Mouse (Mus musculus): ENCODE results near the gene Ppp4r2.

DNA sequence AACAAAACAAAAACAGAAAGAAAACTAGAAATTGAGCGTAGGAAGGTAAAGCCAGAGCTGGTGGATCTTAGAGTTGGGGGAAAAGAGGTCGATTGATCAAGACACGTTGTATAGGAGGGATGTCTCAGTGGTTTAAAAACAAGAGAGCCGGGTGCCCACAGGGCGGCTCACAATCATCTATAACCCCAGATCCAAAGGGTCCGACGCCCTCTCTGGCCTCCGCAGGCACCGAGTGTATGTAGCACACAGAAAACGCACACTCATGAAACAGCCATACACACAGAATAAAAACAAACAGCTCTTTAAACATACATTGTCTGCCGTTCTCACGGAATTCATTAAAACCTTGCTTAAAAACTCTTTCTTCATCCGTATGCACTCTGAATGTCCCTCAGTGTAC lies 45.1 kb downstream of the Ppp4r2 start:
- TF ChIP-seq POLR2A (IDR thresholded peaks at IDR 0.05; ENCODE audit: borderline replicate concordance, extremely low read depth, low read depth, low read length) (no peak), CTCF (IDR thresholded peaks at IDR 0.05; ENCODE audit: insufficient read depth, low read length) (no peak)

Data from lung, adult 2 months (tissue).